Mouse (Mus musculus) G1E-ER4 (cell line): ENCODE measurements around the gene Neurl3. TPM values are rescaled to one million over a fixed set of nuclear protein-coding genes. Genes with fewer than 3 reads are reported as not detected.

Experiments
- GATA1 ChIP-seq: IDR thresholded peaks from one replicate; pipeline ENCODE4 v1.8.0; 2012; ENCODE audit warnings: low read length, inconsistent platforms
- polyA plus RNA-seq: library from polyadenylated mRNA; stranded (reverse); fragments of >175 nt; gene quantifications from 2 replicates; pipeline ENCODE4 v1.2.3, GENCODE M21; 2012

The Neurl3 gene
- polyA plus RNA-seq, 1 experiment = 13.0 TPM

- no peak for TF ChIP-seq GATA1
These were observed 28.5 kb upstream of the Neurl3 start for GRCm38 (mm10) chr1:36302957-36303356.

GRCm38 (mm10) chr1:36302273-36302672 lies 27.8 kb upstream of the Neurl3 start:
- no peak for TF ChIP-seq GATA1

GRCm38 (mm10) chr1:36300486-36300885 lies 26.0 kb upstream of the Neurl3 start:
- TF ChIP-seq GATA1 = no peak

GRCm38 (mm10) chr1:36299676-36300075 lies 25.2 kb upstream of the Neurl3 start:
- no peak for TF ChIP-seq GATA1

- no peak for TF ChIP-seq GATA1
These were observed 24.6 kb upstream of the Neurl3 start for GRCm38 (mm10) chr1:36299126-36299525.

GRCm38 (mm10) chr1:36298107-36298506 lies 23.6 kb upstream of the Neurl3 start:
- no peak for TF ChIP-seq GATA1

- no peak for TF ChIP-seq GATA1
These were observed 22.1 kb upstream of the Neurl3 start for GRCm38 (mm10) chr1:36296466-36297149.

GRCm38 (mm10) chr1:36294402-36294801 lies 19.9 kb upstream of the Neurl3 start:
- no peak for TF ChIP-seq GATA1

GRCm38 (mm10) chr1:36293470-36293869 lies 19.0 kb upstream of the Neurl3 start:
- no peak for TF ChIP-seq GATA1

GRCm38 (mm10) chr1:36281849-36282248 lies 7.4 kb upstream of the Neurl3 start:
- TF ChIP-seq GATA1 = no peak

GRCm38 (mm10) chr1:36280938-36281337 lies 6.5 kb upstream of the Neurl3 start:
- no peak for TF ChIP-seq GATA1

GRCm38 (mm10) chr1:36279202-36279601 lies 4.7 kb upstream of the Neurl3 start:
- TF ChIP-seq GATA1 = no peak

- TF ChIP-seq GATA1 = no peak
These were observed 3.0 kb upstream of the Neurl3 start for GRCm38 (mm10) chr1:36277267-36278060.

- TF ChIP-seq GATA1 = peak; percentile 83
These were observed 1.3 kb upstream of the Neurl3 start for GRCm38 (mm10) chr1:36275635-36276389.

GRCm38 (mm10) chr1:36273288-36273687 lies 1.2 kb downstream of the Neurl3 start:
- peak; percentile 50 for TF ChIP-seq GATA1

- no peak for TF ChIP-seq GATA1
These were observed 1.9 kb downstream of the Neurl3 start for GRCm38 (mm10) chr1:36272546-36272945.
